Mouse (Mus musculus): Measurements from ENCODE around the gene Tor1aip1. TPM values are rescaled to one million over a fixed set of nuclear protein-coding genes. Genes with fewer than 3 reads are reported as not detected.

Gene Tor1aip1
- 52.9 and 65.1 TPM in 2 replicates for polyA plus RNA-seq (2012; ENCODE audit: insufficient read depth, insufficient read length, missing spikeins)

- peaks cover 2% of the 10 kb centered on the region; the same call in 1 of the 2 replicates for H3K4me1 ChIP-seq (ENCODE audit: control insufficient read depth, insufficient read depth, insufficient read length, low read length)
- peak within 1 kb of the TSS; percentile 97 for H3K27ac ChIP-seq (replicated peaks; ENCODE audit: low read depth, low read length)
Measured at GRCm38 (mm10) chr1:156035930-156036737, at the start of gene Tor1aip1. Gene Tor1aip1, minus strand, starts transcription at chr1:156036480.

GRCm38 (mm10) chr1:156085770-156086169 lies 49.5 kb upstream of the Tor1aip1 start:
- H3K4me1 ChIP-seq (ENCODE audit: control insufficient read depth, insufficient read depth, insufficient read length, low read length), result no peaks in the 10 kb centered on the region
- H3K27ac ChIP-seq (replicated peaks; ENCODE audit: low read depth, low read length), result no peak overlapping the region
- no peak overlapping the region for H3K4me3 ChIP-seq (ENCODE audit: insufficient read depth, low read depth, low read length)

More at GRCm38 (mm10) chr1:156035930-156036737, at the start of gene Tor1aip1:
- H3K4me3 ChIP-seq (ENCODE audit: insufficient read depth, low read depth, low read length), result peak within 1 kb of the TSS; percentile 74

GRCm38 (mm10) chr1:156084603-156085002 lies 48.3 kb upstream of the Tor1aip1 start:
- H3K4me3 ChIP-seq (ENCODE audit: insufficient read depth, low read depth, low read length), result no peak overlapping the region
- H3K4me1 ChIP-seq (ENCODE audit: control insufficient read depth, insufficient read depth, insufficient read length, low read length), result no peaks in the 10 kb centered on the region
- H3K27ac ChIP-seq (replicated peaks; ENCODE audit: low read depth, low read length), result no peak overlapping the region

- Histone ChIP-seq H3K4me1 (ENCODE audit: control insufficient read depth, insufficient read depth, insufficient read length, low read length) (peaks cover 7% of the 10 kb centered on the region; the same call in 1 of the 2 replicates), H3K27ac (replicated peaks; ENCODE audit: low read depth, low read length) (no peak overlapping the region), H3K4me3 (ENCODE audit: insufficient read depth, low read depth, low read length) (no peak overlapping the region)
Measured at GRCm38 (mm10) chr1:156077655-156078054, 41.4 kb upstream of the Tor1aip1 start.

GRCm38 (mm10) chr1:156076474-156076873 lies 40.2 kb upstream of the Tor1aip1 start:
- no peak overlapping the region for H3K4me3 ChIP-seq (ENCODE audit: insufficient read depth, low read depth, low read length)
- H3K27ac ChIP-seq (replicated peaks; ENCODE audit: low read depth, low read length), result no peak overlapping the region
- peaks cover 7% of the 10 kb centered on the region; the same call in 1 of the 2 replicates for H3K4me1 ChIP-seq (ENCODE audit: control insufficient read depth, insufficient read depth, insufficient read length, low read length)

GRCm38 (mm10) chr1:156074575-156074974 lies 38.3 kb upstream of the Tor1aip1 start:
- no peak overlapping the region for H3K27ac ChIP-seq (replicated peaks; ENCODE audit: low read depth, low read length)
- H3K4me1 ChIP-seq (ENCODE audit: control insufficient read depth, insufficient read depth, insufficient read length, low read length), result peaks cover 7% of the 10 kb centered on the region; the same call in 1 of the 2 replicates
- H3K4me3 ChIP-seq (ENCODE audit: insufficient read depth, low read depth, low read length), result no peak overlapping the region

- H3K27ac ChIP-seq (replicated peaks; ENCODE audit: low read depth, low read length), result peak overlapping the region; percentile 74
- no peak overlapping the region for H3K4me3 ChIP-seq (ENCODE audit: insufficient read depth, low read depth, low read length)
- H3K4me1 ChIP-seq (ENCODE audit: control insufficient read depth, insufficient read depth, insufficient read length, low read length), result peaks cover 7% of the 10 kb centered on the region; the same call in 1 of the 2 replicates
Measured at GRCm38 (mm10) chr1:156073169-156073821, 37.0 kb upstream of the Tor1aip1 start.

- peaks cover 7% of the 10 kb centered on the region for H3K4me1 ChIP-seq (ENCODE audit: control insufficient read depth, insufficient read depth, insufficient read length, low read length)
- no peak overlapping the region for H3K4me3 ChIP-seq (ENCODE audit: insufficient read depth, low read depth, low read length)
- no peak overlapping the region for H3K27ac ChIP-seq (replicated peaks; ENCODE audit: low read depth, low read length)
Measured at GRCm38 (mm10) chr1:156070106-156070505, 33.8 kb upstream of the Tor1aip1 start.

GRCm38 (mm10) chr1:156066133-156066532 lies 29.9 kb upstream of the Tor1aip1 start:
- H3K4me3 ChIP-seq (ENCODE audit: insufficient read depth, low read depth, low read length), result no peak overlapping the region
- peak overlapping the region; percentile 34; the same call in 1 of the 2 replicates for H3K27ac ChIP-seq (replicated peaks; ENCODE audit: low read depth, low read length)
- H3K4me1 ChIP-seq (ENCODE audit: control insufficient read depth, insufficient read depth, insufficient read length, low read length), result peaks cover 4% of the 10 kb centered on the region; the same call in 1 of the 2 replicates

GRCm38 (mm10) chr1:156062193-156062592 lies 25.9 kb upstream of the Tor1aip1 start:
- no peak overlapping the region for H3K27ac ChIP-seq (replicated peaks; ENCODE audit: low read depth, low read length)
- H3K4me1 ChIP-seq (ENCODE audit: control insufficient read depth, insufficient read depth, insufficient read length, low read length), result peaks cover 4% of the 10 kb centered on the region; the same call in 1 of the 2 replicates
- H3K4me3 ChIP-seq (ENCODE audit: insufficient read depth, low read depth, low read length), result no peak overlapping the region

GRCm38 (mm10) chr1:156058207-156058606 lies 21.9 kb upstream of the Tor1aip1 start:
- Histone ChIP-seq H3K27ac (replicated peaks; ENCODE audit: low read depth, low read length) (no peak overlapping the region), H3K4me3 (ENCODE audit: insufficient read depth, low read depth, low read length) (no peak overlapping the region), H3K4me1 (ENCODE audit: control insufficient read depth, insufficient read depth, insufficient read length, low read length) (no peaks in the 10 kb centered on the region)

- H3K27ac ChIP-seq (replicated peaks; ENCODE audit: low read depth, low read length), result no peak overlapping the region
- H3K4me3 ChIP-seq (ENCODE audit: insufficient read depth, low read depth, low read length), result no peak overlapping the region
- peaks cover 6% of the 10 kb centered on the region for H3K4me1 ChIP-seq (ENCODE audit: control insufficient read depth, insufficient read depth, insufficient read length, low read length)
Measured at GRCm38 (mm10) chr1:156046688-156047087, 10.4 kb upstream of the Tor1aip1 start.

- no peak overlapping the region for H3K27ac ChIP-seq (replicated peaks; ENCODE audit: low read depth, low read length)
- peaks cover 2% of the 10 kb centered on the region; the same call in 1 of the 2 replicates for H3K4me1 ChIP-seq (ENCODE audit: control insufficient read depth, insufficient read depth, insufficient read length, low read length)
- no peak overlapping the region for H3K4me3 ChIP-seq (ENCODE audit: insufficient read depth, low read depth, low read length)
Measured at GRCm38 (mm10) chr1:156044211-156044611, 7.9 kb upstream of the Tor1aip1 start.

- Histone ChIP-seq H3K4me1 (ENCODE audit: control insufficient read depth, insufficient read depth, insufficient read length, low read length) (peaks cover 2% of the 10 kb centered on the region; the same call in 1 of the 2 replicates), H3K4me3 (ENCODE audit: insufficient read depth, low read depth, low read length) (no peak overlapping the region), H3K27ac (replicated peaks; ENCODE audit: low read depth, low read length) (no peak overlapping the region)
Measured at GRCm38 (mm10) chr1:156043027-156043426, 6.7 kb upstream of the Tor1aip1 start.

GRCm38 (mm10) chr1:156042481-156042880 lies 6.2 kb upstream of the Tor1aip1 start:
- H3K27ac ChIP-seq (replicated peaks; ENCODE audit: low read depth, low read length), result no peak overlapping the region
- H3K4me3 ChIP-seq (ENCODE audit: insufficient read depth, low read depth, low read length), result no peak overlapping the region
- H3K4me1 ChIP-seq (ENCODE audit: control insufficient read depth, insufficient read depth, insufficient read length, low read length), result peaks cover 2% of the 10 kb centered on the region; the same call in 1 of the 2 replicates
